Mouse (Mus musculus) C2C12 (cell line): Measurements from ENCODE around the gene Jmjd4. TPM values are rescaled to one million over a fixed set of nuclear protein-coding genes. Genes with fewer than 3 reads are reported as not detected.

Experiments used
- H3K27me3 ChIP-seq: one replicate; pipeline ENCODE4 v1.6.1; 2011; ENCODE audit not compliant: control insufficient read depth, insufficient read depth, insufficient read length
- H3K36me3 ChIP-seq: one replicate; pipeline ENCODE4 v1.6.1; 2011; ENCODE audit not compliant: control insufficient read depth, insufficient read depth
- H3K4me3 ChIP-seq: one replicate; pipeline ENCODE4 v1.5.1; 2011; ENCODE audit warnings: mild to moderate bottlenecking, control low read depth; ENCODE audit not compliant: poor library complexity, insufficient read depth, severe bottlenecking
- H3K79me2 ChIP-seq: one replicate; pipeline ENCODE4 v1.6.1; 2011; ENCODE audit not compliant: control insufficient read depth, insufficient read depth
- H3K79me3 ChIP-seq: one replicate; pipeline ENCODE4 v1.6.1; 2011; ENCODE audit warnings: low read depth, control low read depth
- H3ac ChIP-seq: one replicate; pipeline ENCODE3; 2011; ENCODE audit warnings: low read depth; ENCODE audit not compliant: control insufficient read depth, insufficient read length
- CEBPB ChIP-seq: IDR thresholded peaks from one replicate; pipeline ENCODE4 v1.6.1; 2011; ENCODE audit warnings: low read depth, mild to moderate bottlenecking, control low read depth, moderate library complexity
- CTCF ChIP-seq: IDR thresholded peaks from one replicate; pipeline ENCODE4 v1.5.1; 2011; ENCODE audit not compliant: control insufficient read depth, insufficient read depth, insufficient read length
- FOSL1 ChIP-seq: IDR thresholded peaks from one replicate; pipeline ENCODE4 v1.8.0; 2011; ENCODE audit warnings: mild to moderate bottlenecking, low read length; ENCODE audit not compliant: poor library complexity, insufficient read depth, severe bottlenecking
- MAX ChIP-seq: IDR thresholded peaks from one replicate; pipeline ENCODE4 v1.6.1; 2011; ENCODE audit warnings: mild to moderate bottlenecking, control low read depth
- MYOD1 ChIP-seq: IDR thresholded peaks from one replicate; pipeline ENCODE4 v1.6.1; 2011; ENCODE audit warnings: low read depth; ENCODE audit not compliant: control insufficient read depth, insufficient read length
- MYOG ChIP-seq: IDR thresholded peaks from one replicate; pipeline ENCODE4 v1.6.1; 2011; ENCODE audit not compliant: control insufficient read depth, insufficient read length; ENCODE audit errors: extremely low read depth
- USF1 ChIP-seq: IDR thresholded peaks from one replicate; pipeline ENCODE4 v1.6.1; 2011; ENCODE audit warnings: low read depth, mild to moderate bottlenecking, control low read depth, moderate library complexity
- polyA plus RNA-seq: library from polyadenylated mRNA; unstranded; fragments of >200 nt; fragmentation: generic; extraction: Trizol; gene quantifications from one replicate; pipeline ENCODE4 v1.2.1, GENCODE M21; 2012; ENCODE audit warnings: missing spikeins

The Jmjd4 gene
- polyA plus RNA-seq, 1 experiment = 5.1 TPM

GRCm38 (mm10) chr11:59418708-59419107 is 31.1 kb upstream of the Jmjd4 start:
- H3K79me3 ChIP-seq = no peaks in the 10 kb centered on the region
- H3ac ChIP-seq = no peak overlapping the region
- H3K4me3 ChIP-seq = no peak overlapping the region
- H3K79me2 ChIP-seq = no peaks in the 10 kb centered on the region
- TF ChIP-seq USF1 (no peak), CEBPB (no peak), CTCF (no peak), MAX (no peak), MYOD1 (no peak), FOSL1 (no peak), MYOG (no peak)
- H3K36me3 ChIP-seq = peaks cover 36% of the 10 kb centered on the region
- no peaks in the 10 kb centered on the region for H3K27me3 ChIP-seq

DNA sequence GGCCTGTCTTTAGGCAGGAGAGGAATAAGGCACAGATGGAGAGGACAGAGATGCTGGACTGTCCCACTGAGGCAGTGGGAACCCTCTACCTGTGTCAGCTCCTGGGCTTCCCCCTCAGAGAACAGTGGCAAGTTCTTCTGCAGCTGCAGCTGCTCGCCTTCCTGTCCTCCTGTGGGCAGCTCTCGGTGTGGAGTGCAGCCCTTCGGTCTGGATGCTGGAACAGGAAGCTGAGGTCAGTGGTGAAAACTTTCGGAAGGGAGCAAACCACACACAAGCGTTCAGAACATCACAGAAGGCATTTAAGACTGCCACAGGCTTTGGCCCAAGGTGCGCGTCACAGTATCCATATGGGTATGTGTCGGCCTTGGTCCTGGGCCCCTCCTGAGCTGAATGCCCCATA is 28.4 kb upstream of the Jmjd4 start:
- H3ac ChIP-seq = no peak overlapping the region
- TF ChIP-seq FOSL1 (no peak), USF1 (no peak), CTCF (no peak), MAX (no peak), CEBPB (no peak), MYOD1 (peak; percentile 62)
- H3K36me3 ChIP-seq = peaks cover 55% of the 10 kb centered on the region
- H3K79me3 ChIP-seq = no peaks in the 10 kb centered on the region
- no peaks in the 10 kb centered on the region for H3K27me3 ChIP-seq
- H3K79me2 ChIP-seq = no peaks in the 10 kb centered on the region
- H3K4me3 ChIP-seq = no peak overlapping the region

DNA sequence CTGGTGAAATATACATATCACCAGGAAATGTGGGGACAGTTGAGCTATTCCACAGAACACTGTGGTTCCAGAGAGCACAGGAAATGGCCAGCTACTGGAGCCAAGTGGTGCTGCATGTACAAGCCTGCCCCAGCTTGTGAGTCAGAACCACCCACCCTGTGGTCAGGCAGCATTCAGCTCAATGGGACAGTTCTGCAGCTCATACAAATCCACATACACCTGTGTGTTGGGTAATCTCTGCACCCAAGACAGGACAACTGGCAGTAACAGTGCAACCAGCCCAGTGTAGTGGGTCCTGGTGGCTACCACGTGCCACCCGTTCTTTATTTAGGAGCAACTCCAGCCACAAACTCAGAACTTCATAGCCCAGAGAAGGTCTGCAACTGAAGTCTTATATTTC is 27.9 kb upstream of the Jmjd4 start:
- Histone ChIP-seq H3ac (no peak overlapping the region), H3K79me2 (no peaks in the 10 kb centered on the region), H3K27me3 (no peaks in the 10 kb centered on the region), H3K36me3 (peaks cover 56% of the 10 kb centered on the region), H3K4me3 (no peak overlapping the region), H3K79me3 (no peaks in the 10 kb centered on the region)
- TF ChIP-seq CEBPB = peak; percentile 7
- no peak for TF ChIP-seq MYOG
- TF ChIP-seq MYOD1 = peak; percentile 65
- peak; percentile 14 for TF ChIP-seq FOSL1
- TF ChIP-seq MAX = peak; percentile 32

DNA sequence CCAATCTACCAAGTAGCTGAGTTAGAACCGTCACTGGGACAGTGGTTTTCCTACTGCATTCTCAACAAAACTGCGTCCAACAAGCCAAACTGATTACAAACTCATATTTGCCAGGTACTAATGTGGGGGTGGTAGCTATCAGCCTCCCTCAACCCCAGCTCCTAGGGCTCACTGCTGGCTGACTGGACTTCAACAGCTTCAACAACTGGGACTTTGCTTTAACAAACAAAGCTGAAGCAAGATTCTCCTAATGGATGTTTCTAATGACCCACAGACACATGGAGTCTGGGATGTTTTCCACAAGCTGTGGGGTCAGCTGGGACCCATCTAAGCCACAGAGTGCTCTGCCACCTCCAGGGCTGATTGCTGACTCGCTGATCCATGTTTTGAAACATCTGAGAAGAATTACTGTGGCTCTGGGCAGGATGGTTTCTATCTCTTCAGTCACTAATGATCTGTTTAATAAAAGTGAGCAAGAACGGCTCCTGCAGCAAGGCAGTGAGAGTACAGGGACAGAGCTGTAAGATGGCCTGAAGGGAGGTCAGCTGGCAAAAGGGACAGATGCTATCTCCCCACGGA is 26.7 kb upstream of the Jmjd4 start:
- no peaks in the 10 kb centered on the region for H3K79me3 ChIP-seq
- peaks cover 61% of the 10 kb centered on the region for H3K36me3 ChIP-seq
- TF ChIP-seq CTCF (no peak), MYOG (no peak), FOSL1 (no peak), USF1 (no peak), CEBPB (no peak), MYOD1 (no peak), MAX (no peak)
- no peak overlapping the region for H3ac ChIP-seq
- H3K27me3 ChIP-seq = no peaks in the 10 kb centered on the region
- H3K4me3 ChIP-seq = no peak overlapping the region
- H3K79me2 ChIP-seq = no peaks in the 10 kb centered on the region

GRCm38 (mm10) chr11:59425671-59426101 is 24.2 kb upstream of the Jmjd4 start:
- no peaks in the 10 kb centered on the region for H3K79me3 ChIP-seq
- peaks cover 53% of the 10 kb centered on the region for H3K36me3 ChIP-seq

DNA sequence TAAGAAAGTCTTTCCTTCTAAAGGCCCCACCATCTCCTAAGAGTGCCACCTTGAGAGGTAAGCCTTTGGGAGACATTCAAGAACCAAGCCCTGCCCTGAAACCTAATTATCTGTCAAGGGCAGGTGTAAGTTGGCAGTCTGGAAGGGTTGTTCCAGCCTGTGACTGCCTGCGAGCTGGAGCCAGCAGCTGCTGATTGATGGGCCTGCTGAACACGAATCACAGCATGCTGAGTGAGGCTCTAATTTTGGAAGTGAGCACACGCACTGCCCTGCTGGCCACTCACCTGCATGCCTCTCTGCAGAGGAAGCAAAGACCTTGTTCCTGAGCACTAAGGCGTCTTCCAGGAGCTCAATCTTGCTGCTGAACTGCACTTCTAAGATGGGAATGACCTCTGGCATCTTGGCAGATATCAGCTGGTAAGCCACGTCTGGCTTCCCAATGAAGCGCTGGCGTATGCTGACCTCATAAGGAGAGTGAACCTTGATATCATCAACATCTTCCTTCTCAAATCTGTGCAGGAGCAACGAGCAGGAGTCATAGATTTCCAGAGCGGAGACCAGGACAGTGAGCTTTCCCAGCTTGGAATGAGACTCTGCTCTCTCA is 21.7 kb upstream of the Jmjd4 start:
- peaks cover 57% of the 10 kb centered on the region for H3K36me3 ChIP-seq
- TF ChIP-seq MYOD1 (no peak), CTCF (no peak), FOSL1 (no peak), USF1 (no peak), CEBPB (no peak), MAX (no peak), MYOG (no peak)

More at GRCm38 (mm10) chr11:59425671-59426101, 24.2 kb upstream of the Jmjd4 start:
- H3K79me2 ChIP-seq = no peaks in the 10 kb centered on the region
- H3K27me3 ChIP-seq = no peaks in the 10 kb centered on the region
- no peak overlapping the region for H3K4me3 ChIP-seq
- TF ChIP-seq CEBPB (no peak), USF1 (no peak)
- H3ac ChIP-seq = no peak overlapping the region

More for the DNA sequence above, 21.7 kb upstream of the Jmjd4 start:
- Histone ChIP-seq H3K79me3 (no peaks in the 10 kb centered on the region), H3K79me2 (no peaks in the 10 kb centered on the region), H3K27me3 (no peaks in the 10 kb centered on the region), H3ac (no peak overlapping the region), H3K4me3 (no peak overlapping the region)
